Mouse (Mus musculus) heart, adult 2 months (tissue): ENCODE data around the gene Ube2v1.

ENCODE experiments used
- CTCF ChIP-seq: fragments of 200-600 bp; IDR thresholded peaks from 2 replicates; pipeline ENCODE4 v1.8.1; 2022; ENCODE audit warnings: antibody characterized with exemption, mild to moderate bottlenecking, moderate library complexity
- EP300 ChIP-seq: fragments of 200-500 bp; IDR thresholded peaks from 2 replicates; pipeline ENCODE4 v1.6.1; 2011; ENCODE audit warnings: low read depth, low read length, control low read depth; ENCODE audit not compliant: insufficient read depth
- POLR2A ChIP-seq: fragments of 200-500 bp; IDR thresholded peaks from 2 replicates; pipeline ENCODE4 v1.6.1; 2011; ENCODE audit warnings: mild to moderate bottlenecking, low read depth, low read length, control low read depth; ENCODE audit not compliant: insufficient read depth

DNA sequence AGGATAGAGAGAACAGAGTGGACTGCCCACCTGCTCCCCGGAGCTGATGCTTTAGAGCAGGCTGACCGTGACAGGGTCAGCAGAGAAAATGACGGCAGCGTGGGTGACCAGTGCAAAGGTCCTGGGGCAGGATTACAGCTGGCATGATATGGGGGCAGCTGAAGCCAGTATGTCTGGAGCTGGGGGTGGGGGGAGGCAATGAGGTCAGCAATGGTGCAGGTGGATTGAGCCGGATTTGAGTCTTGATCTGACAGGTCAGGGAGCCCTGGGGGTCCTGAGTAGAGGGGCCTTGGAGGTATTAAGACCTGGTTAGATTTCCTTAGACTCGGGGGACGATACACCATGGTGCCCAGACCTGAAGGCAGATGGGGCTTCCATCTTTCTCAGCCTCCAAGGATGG lies 56.3 kb downstream of the Ube2v1 start:
- no peak for TF ChIP-seq CTCF
- TF ChIP-seq EP300: no peak
- TF ChIP-seq POLR2A: no peak
